Mouse (Mus musculus) spleen, embryonic (tissue): ENCODE measurements around the gene Olfr1402.

Source experiments
- CTCF ChIA-PET: fragments of 350-600 bp; sonication (Branson Sonifier 250); formaldehyde crosslinking; loops from one replicate; lab custom pipeline; 2022; lab: Charles Lee

The Olfr1402 gene

DNA sequence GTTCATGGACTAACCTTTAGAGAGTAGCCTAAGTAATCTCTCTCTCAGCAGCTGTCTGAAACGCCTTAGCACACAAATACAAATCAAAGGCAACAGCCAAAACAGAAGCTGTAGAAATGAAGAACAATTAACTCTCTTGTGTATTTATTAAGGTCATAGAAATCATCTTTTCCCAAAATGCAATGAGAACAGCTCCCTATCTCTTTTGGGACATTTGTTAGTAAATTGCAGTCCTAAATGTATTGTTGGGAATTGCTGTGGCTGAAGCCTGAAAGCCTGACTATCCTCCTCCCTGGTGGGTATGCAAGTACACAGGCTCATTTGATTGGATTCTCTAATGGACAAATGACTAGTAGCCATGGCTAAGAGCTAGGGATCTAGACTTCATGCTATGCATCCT, at the start of gene Olfr1402:
Gene Olfr1402, minus strand, starts transcription at position 101 of the 400 bp plus-strand sequence.
- CTCF ChIA-PET, result no interaction called here

DNA sequence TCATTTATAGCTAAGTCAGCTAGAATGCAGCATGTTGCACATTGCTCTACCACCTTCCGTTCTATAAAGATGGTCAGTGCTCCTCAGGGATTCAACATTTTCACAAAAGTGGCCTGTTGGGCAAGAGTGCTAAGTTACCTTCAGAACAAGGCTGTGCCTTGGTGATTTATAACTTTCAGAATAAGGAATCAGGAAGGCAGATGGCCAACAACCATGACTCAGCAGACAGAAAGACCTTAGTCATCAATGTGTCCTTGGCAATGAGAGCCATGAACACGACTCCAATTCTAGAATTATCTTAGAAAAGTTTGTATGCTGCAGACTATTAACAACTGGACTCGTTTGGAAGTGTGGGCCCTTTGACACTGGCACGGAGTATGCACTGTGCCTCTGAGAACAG, 33.5 kb upstream of the Olfr1402 start:
- CTCF ChIA-PET, result no interaction called here

DNA sequence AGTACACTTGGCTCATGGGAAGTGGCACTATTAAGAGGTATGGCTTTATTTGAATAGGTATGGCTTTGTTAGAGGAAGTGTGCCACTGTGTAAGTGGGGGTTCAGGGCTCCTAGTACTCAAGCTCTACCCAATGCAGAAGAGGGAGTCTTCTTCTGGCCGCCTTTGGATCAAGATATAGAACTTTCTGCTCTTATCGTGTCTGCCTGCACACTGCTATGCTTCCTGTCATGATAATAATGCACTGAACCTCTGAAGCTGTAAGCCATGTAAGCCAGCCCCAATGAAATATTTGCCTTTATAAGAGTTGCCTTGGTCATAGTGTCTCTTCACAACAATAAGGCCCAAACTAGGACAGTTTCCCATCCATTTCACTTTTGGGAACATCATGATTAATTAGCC, 16.8 kb upstream of the Olfr1402 start:
- CTCF ChIA-PET, result no interaction called here

GRCm38 (mm10) chr3:97394289-97394688, 27.5 kb downstream of the Olfr1402 start:
- CTCF ChIA-PET, result no interaction called here

DNA sequence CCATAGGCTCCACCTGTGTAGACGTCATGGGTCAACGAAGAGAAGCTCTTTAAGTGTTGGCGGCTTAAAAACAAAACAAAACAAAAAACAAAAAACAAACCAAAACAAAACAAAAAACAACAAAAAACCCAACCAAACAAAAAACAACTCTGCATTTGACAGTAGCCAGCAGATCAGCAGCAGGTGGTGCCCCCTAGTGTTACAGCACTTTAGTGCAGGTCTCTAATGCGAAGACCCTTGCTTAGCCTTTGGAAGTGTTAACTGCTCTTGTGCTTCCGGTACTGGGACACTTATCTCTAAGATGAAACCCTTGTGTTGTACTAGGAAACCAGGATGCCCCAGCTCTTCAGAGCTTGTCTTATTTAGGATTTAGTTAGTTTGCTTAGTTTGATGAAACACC, 28.7 kb downstream of the Olfr1402 start:
- CTCF ChIA-PET, result no interaction called here

DNA sequence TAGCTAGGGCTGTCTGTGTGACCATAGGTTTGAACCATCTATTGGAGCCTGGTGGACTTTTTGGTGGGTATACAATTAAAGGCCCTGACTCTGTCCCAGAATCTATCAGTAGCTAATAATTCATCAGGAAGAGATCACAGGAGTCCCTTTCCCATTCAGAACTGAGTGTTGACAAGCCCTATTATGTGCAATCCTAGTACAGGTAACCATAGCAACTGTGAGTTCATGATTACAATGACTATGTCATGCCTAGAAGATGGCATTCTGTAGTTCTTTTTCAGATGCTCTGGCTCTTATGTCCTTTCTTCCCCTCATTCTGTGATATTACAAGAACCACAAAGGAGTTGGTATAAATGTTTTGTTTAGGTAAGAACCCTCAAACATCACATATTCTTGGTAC, 51.4 kb downstream of the Olfr1402 start:
- CTCF ChIA-PET, result no interaction called here

DNA sequence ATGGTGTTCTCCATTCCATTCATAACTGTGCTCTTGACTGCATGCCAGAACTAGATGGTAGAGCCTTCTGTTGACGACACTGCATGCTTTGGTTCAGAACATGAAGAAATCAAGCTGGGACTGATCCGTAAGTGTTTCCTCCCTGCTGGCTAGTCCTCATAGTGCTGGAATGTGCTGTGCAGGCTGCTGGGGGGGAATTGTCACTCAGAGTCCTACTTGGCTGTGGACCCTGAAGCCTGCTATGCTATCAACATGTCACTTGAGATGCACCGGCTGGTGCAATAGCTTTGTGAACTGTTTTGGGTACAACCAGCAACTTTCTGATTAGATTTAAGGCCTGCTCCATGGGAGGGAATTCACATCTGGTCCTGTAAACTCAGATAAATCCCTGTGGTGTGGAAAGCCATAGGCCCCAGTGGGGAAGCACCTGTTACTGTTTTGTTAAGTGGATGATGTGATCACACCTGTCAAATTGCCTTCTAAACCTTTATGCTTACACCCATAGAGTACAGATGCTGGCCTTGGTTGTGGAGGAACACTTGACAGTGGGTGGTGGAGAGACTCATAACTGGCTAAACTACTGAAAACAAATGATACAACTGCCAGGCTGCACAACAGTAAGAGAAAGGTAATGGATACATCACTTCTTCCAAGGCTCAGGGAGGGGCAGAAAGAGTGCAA, 58.3 kb downstream of the Olfr1402 start:
- CTCF ChIA-PET, result no interaction called here

GRCm38 (mm10) chr3:97358448-97358847, 63.4 kb downstream of the Olfr1402 start:
- CTCF ChIA-PET, result no interaction called here
